Mouse (Mus musculus): Measurements from ENCODE around the gene Lgr4. TPM values are rescaled to one million over a fixed set of nuclear protein-coding genes. Genes with fewer than 3 reads are reported as not detected.
A peak's percentile ranks its signal among the peaks of the same experiment; 100 is the strongest.

The Lgr4 gene
- total and polyA plus RNA-seq, 2 experiments from 2014 or later, result 10.9 to 49.7 TPM

DNA sequence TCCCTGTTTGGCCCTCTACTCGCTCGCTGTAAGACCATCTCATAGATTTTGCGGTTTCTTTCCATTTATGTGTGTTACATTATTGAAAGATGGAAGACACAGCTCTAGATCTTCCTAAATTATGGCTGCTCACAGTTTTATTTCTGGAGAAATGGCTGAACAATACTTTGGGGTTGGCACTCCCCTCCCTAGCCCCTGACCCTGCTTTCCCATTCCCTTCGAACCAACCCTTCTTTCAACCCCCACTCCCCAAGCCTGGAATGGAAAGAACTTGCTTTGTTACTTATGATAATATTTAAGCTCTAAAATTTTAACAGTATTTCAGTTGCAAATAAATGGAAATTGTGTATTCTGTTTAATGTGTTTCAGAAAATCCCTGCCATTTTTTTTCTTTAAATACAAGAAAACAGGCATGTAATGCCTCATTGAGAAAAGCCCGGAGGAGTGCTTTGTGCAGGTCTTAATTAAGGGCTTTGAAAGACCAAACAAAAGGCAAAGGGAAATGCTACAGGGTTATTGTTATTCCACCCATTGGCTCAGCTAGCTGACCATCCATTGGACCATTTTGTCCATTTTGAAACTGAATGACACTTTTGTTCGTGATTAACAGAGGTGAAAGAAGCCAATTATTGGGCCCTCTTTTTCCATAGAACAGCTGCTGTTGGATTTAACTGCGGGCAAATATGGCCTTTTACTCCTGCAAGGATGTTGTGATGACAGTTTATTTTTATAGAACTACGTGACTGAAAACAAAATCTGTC is 25.5 kb downstream of the Lgr4 start:
- Histone ChIP-seq H3K9ac (replicated peaks; ENCODE audit: low read depth, low read length) (no peak overlapping the region), H3K4me2 (ENCODE audit: low read depth, low read length) (no peak overlapping the region), H3K27me3 (ENCODE audit: control insufficient read depth, insufficient read depth, low read length) (no peaks in the 10 kb centered on the region), H3K36me3 (replicated peaks; ENCODE audit: control insufficient read depth, insufficient read depth, low read length) (no peaks in the 10 kb centered on the region), H3K4me1 (ENCODE audit: control insufficient read depth, insufficient read depth) (peaks cover 31% of the 10 kb centered on the region), H3K9me3 (replicated peaks; ENCODE audit: control insufficient read depth, low read length) (no peaks in the 10 kb centered on the region), H3K27ac (ENCODE audit: low read depth) (no peak overlapping the region), H3K4me3 (ENCODE audit: low read depth, low read length) (no peak overlapping the region)
- 87% methylated on average over 8 of the region's 8 CpGs for WGBS
- ATAC-seq (ENCODE audit: insufficient read depth, low read depth), result no peak
- TF ChIP-seq EP300 (IDR thresholded peaks at IDR 0.05; ENCODE audit: low read depth) (no peak), CTCF (IDR thresholded peaks at IDR 0.05; ENCODE audit: low read depth) (no peak)
- DNase-seq (ENCODE audit: low spot score), result no peak

DNA sequence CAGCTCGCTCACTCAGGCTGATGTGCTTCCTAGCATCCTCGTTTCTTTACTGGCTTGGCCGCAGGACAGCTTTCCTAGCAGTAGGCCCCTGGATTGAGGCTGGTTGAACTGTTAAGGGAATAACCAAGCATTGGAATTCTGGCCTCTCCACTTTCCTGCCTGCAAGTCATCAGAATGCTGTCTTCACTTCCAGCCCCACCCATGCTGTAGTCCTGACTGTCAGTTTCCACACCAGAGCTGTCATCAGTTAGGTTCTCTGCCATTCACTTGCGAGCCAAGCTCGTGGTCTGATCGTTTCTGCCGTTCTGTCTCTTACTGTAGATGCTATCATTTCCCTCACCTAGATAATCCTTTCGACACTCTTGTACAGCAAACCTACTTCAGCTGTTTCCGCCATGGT is 27.5 kb downstream of the Lgr4 start:
- no peaks in the 10 kb centered on the region for H3K36me3 ChIP-seq (replicated peaks; ENCODE audit: control insufficient read depth, insufficient read depth, low read length)
- H3K9me3 ChIP-seq (replicated peaks; ENCODE audit: control insufficient read depth, low read length), result no peaks in the 10 kb centered on the region
- H3K4me1 ChIP-seq (ENCODE audit: control insufficient read depth, insufficient read depth), result peaks cover 31% of the 10 kb centered on the region
- H3K27me3 ChIP-seq (ENCODE audit: control insufficient read depth, insufficient read depth, low read length), result no peaks in the 10 kb centered on the region
- ATAC-seq (ENCODE audit: insufficient read depth, low read depth) (peak; percentile 93), DNase-seq (ENCODE audit: low spot score) (peak; percentile 84)
- H3K9ac ChIP-seq (replicated peaks; ENCODE audit: low read depth, low read length), result no peak overlapping the region
- H3K4me3 ChIP-seq (ENCODE audit: low read depth, low read length), result no peak overlapping the region
- 24% methylated on average over 9 of the region's 9 CpGs for WGBS
- H3K4me2 ChIP-seq (ENCODE audit: low read depth, low read length), result peak overlapping the region; percentile 27; the same call in 1 of the 2 replicates
- peak overlapping the region; percentile 79 for H3K27ac ChIP-seq (ENCODE audit: low read depth)
- TF ChIP-seq CTCF (IDR thresholded peaks at IDR 0.05; ENCODE audit: low read depth), result no peak
- 0 out of 2 replicates have a peak, but pooled peaks have one; percentile 84 for TF ChIP-seq EP300 (IDR thresholded peaks at IDR 0.05; ENCODE audit: low read depth)

GRCm38 (mm10) chr2:109945532-109945931 is 28.1 kb downstream of the Lgr4 start:
- Histone ChIP-seq H3K9ac (replicated peaks; ENCODE audit: low read depth, low read length) (no peak overlapping the region), H3K4me1 (ENCODE audit: control insufficient read depth, insufficient read depth) (peaks cover 33% of the 10 kb centered on the region), H3K36me3 (replicated peaks; ENCODE audit: control insufficient read depth, insufficient read depth, low read length) (no peaks in the 10 kb centered on the region), H3K4me3 (ENCODE audit: low read depth, low read length) (no peak overlapping the region), H3K27ac (ENCODE audit: low read depth) (peak overlapping the region; percentile 79), H3K9me3 (replicated peaks; ENCODE audit: control insufficient read depth, low read length) (no peaks in the 10 kb centered on the region), H3K27me3 (ENCODE audit: control insufficient read depth, insufficient read depth, low read length) (no peaks in the 10 kb centered on the region), H3K4me2 (ENCODE audit: low read depth, low read length) (peak overlapping the region; percentile 8; the same call in 1 of the 2 replicates)
- ATAC-seq (ENCODE audit: insufficient read depth, low read depth) (no peak; the same call in 1 of the 2 replicates), DNase-seq (ENCODE audit: low spot score) (no peak)
- 57% methylated on average over 4 of the region's 4 CpGs for WGBS
- TF ChIP-seq CTCF (IDR thresholded peaks at IDR 0.05; ENCODE audit: low read depth) (no peak), EP300 (IDR thresholded peaks at IDR 0.05; ENCODE audit: low read depth) (no peak)

GRCm38 (mm10) chr2:109946426-109946825 is 29.0 kb downstream of the Lgr4 start:
- no peaks in the 10 kb centered on the region for H3K27me3 ChIP-seq (ENCODE audit: control insufficient read depth, insufficient read depth, low read length)
- H3K36me3 ChIP-seq (replicated peaks; ENCODE audit: control insufficient read depth, insufficient read depth, low read length), result no peaks in the 10 kb centered on the region
- H3K9ac ChIP-seq (replicated peaks; ENCODE audit: low read depth, low read length), result no peak overlapping the region
- no peak for ATAC-seq (ENCODE audit: insufficient read depth, low read depth)
- no peak overlapping the region for H3K27ac ChIP-seq (ENCODE audit: low read depth)
- H3K4me1 ChIP-seq (ENCODE audit: control insufficient read depth, insufficient read depth), result peaks cover 41% of the 10 kb centered on the region
- no peak overlapping the region for H3K4me2 ChIP-seq (ENCODE audit: low read depth, low read length)
- no peak overlapping the region for H3K4me3 ChIP-seq (ENCODE audit: low read depth, low read length)
- 67% methylated on average over 6 of the region's 6 CpGs for WGBS
- H3K9me3 ChIP-seq (replicated peaks; ENCODE audit: control insufficient read depth, low read length), result no peaks in the 10 kb centered on the region
- DNase-seq (ENCODE audit: low spot score), result no peak
- TF ChIP-seq CTCF (IDR thresholded peaks at IDR 0.05; ENCODE audit: low read depth) (no peak), EP300 (IDR thresholded peaks at IDR 0.05; ENCODE audit: low read depth) (no peak)

GRCm38 (mm10) chr2:109949519-109949918 is 32.1 kb downstream of the Lgr4 start:
- Histone ChIP-seq H3K4me1 (ENCODE audit: control insufficient read depth, insufficient read depth) (peaks cover 50% of the 10 kb centered on the region), H3K9me3 (replicated peaks; ENCODE audit: control insufficient read depth, low read length) (no peaks in the 10 kb centered on the region), H3K9ac (replicated peaks; ENCODE audit: low read depth, low read length) (no peak overlapping the region), H3K27me3 (ENCODE audit: control insufficient read depth, insufficient read depth, low read length) (no peaks in the 10 kb centered on the region), H3K27ac (ENCODE audit: low read depth) (no peak overlapping the region), H3K36me3 (replicated peaks; ENCODE audit: control insufficient read depth, insufficient read depth, low read length) (no peaks in the 10 kb centered on the region), H3K4me2 (ENCODE audit: low read depth, low read length) (no peak overlapping the region), H3K4me3 (ENCODE audit: low read depth, low read length) (no peak overlapping the region)
- no peak for TF ChIP-seq EP300 (IDR thresholded peaks at IDR 0.05; ENCODE audit: low read depth)
- TF ChIP-seq CTCF (IDR thresholded peaks at IDR 0.05; ENCODE audit: low read depth), result no peak
- ATAC-seq (ENCODE audit: insufficient read depth, low read depth) (no peak), DNase-seq (ENCODE audit: low spot score) (no peak)

DNA sequence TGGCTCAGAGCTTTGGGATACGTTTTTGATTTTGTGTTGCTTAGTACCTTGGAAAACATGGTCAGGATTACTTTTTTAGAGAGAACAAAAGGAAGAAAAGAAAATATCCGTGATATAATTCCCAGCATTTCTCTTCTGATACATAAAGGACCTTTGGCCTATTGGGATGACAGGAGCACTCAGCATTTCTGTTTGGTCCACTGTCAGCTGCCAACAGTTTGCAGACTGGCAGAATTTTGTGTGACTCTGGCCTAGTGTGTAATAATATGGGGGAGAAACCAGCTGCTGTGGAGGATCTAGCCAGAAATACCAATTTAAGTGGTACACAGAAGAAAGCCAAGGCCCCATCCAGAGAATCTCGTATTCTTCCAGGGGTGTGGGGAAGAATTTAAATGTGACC is 32.9 kb downstream of the Lgr4 start:
- Histone ChIP-seq H3K27ac (ENCODE audit: low read depth) (no peak overlapping the region), H3K27me3 (ENCODE audit: control insufficient read depth, insufficient read depth, low read length) (no peaks in the 10 kb centered on the region), H3K4me1 (ENCODE audit: control insufficient read depth, insufficient read depth) (peaks cover 50% of the 10 kb centered on the region), H3K9ac (replicated peaks; ENCODE audit: low read depth, low read length) (no peak overlapping the region), H3K4me3 (ENCODE audit: low read depth, low read length) (no peak overlapping the region), H3K9me3 (replicated peaks; ENCODE audit: control insufficient read depth, low read length) (no peaks in the 10 kb centered on the region), H3K4me2 (ENCODE audit: low read depth, low read length) (no peak overlapping the region), H3K36me3 (replicated peaks; ENCODE audit: control insufficient read depth, insufficient read depth, low read length) (no peaks in the 10 kb centered on the region)
- TF ChIP-seq CTCF (IDR thresholded peaks at IDR 0.05; ENCODE audit: low read depth), result no peak
- TF ChIP-seq EP300 (IDR thresholded peaks at IDR 0.05; ENCODE audit: low read depth), result no peak
- WGBS, result 51% methylated on average over 3 of the region's 3 CpGs
- no peak for DNase-seq (ENCODE audit: low spot score)
- ATAC-seq (ENCODE audit: insufficient read depth, low read depth), result no peak

All from heart, postnatal 0 days (tissue).